Mouse (Mus musculus) megakaryocyte, adult 5-6 weeks (primary cell): ENCODE results near the gene Rnase11. TPM values are rescaled to one million over a fixed set of nuclear protein-coding genes. Genes with fewer than 3 reads are reported as not detected.

Experiments used
- ATAC-seq: 2 replicates; pipeline ENCODE4 v1.8.0; 2016; ENCODE audit warnings: mild to moderate bottlenecking, inconsistent platforms; ENCODE audit not compliant: poor library complexity, severe bottlenecking
- total RNA-seq, 2 experiments: library from RNA; stranded (forward) in 1 of 2; stranded (reverse) in 1 of 2; fragments of 153-499, 151-499 nt in 1 of 2; fragments of 221-1000, 200-1000 nt in 1 of 2; gene quantifications; 2 replicates each; pipeline versions ENCODE4 v1.2.3 to v1.2.4; 2015 to 2017

Gene Rnase11
- total RNA-seq (2015) (not detected in 2 replicates), total RNA-seq (2017) (not detected in 2 replicates)

GRCm38 (mm10) chr14:51050063-51050462 is at the start of gene Rnase11:
Rnase11 (minus strand) TSS chr14:51050163.
- ATAC-seq: no peak

DNA sequence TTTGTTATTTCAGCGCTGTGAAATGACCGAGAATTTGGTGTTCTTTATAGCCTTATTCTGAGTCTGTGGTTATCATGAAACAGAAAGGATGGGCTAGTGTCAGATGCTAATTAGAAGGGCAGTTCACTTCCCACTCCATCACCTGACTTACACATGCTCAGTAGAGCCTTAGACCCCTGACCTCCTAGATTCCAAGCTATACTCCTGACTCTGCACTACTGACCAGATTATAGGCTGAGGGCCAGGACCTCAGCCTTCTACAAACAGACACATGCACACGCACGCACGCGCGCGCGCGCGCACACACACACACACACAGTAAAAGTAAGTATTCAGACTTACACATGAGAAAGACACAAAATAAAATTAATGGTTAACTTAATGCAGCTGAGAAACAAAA is 49.0 kb upstream of the Rnase11 start:
- no peak for ATAC-seq

DNA sequence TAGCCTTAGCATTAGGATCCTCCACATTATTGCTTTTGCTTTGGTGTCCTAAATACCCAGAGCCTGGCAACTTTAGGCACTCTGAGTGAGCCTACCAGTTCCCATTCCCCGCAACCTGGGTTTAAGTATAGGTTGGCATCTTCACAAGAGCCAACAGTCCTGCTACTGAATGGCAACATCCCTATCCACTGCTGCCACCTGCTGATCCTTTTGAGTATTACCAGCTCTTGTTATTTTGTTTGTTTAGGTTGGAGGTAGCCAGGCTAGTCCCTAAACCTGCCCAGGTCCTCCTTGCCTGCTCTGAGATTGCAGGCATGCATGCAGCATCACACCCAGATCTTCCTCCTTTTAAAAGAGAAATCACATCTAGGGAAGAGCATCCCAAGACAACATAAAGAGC is 48.3 kb upstream of the Rnase11 start:
- peak; percentile 65 for ATAC-seq

- ATAC-seq: peak; percentile 41
Measured at GRCm38 (mm10) chr14:51095736-51096524, 46.0 kb upstream of the Rnase11 start.

DNA sequence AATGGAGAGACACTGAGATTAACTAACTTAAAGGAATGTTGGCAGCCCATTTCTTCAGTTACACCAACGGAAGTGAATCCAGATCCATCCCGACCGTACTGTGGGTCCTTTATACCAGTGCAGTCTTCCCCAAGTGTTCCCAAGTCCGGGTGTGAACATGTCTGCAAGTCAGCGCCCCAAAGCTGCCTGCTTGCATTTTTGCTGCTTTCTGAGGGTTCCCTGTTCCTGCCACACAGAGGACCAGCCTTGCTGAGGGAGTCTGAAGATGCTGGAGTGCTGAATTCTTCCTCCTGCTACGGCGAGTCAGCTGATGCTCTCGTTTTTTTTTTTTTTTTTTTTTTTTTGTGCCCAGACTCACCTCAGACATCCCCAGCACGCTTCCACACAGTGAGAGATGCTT is 45.0 kb upstream of the Rnase11 start:
- no peak for ATAC-seq

- no peak for ATAC-seq
Measured at GRCm38 (mm10) chr14:51094096-51094875, 44.3 kb upstream of the Rnase11 start.

GRCm38 (mm10) chr14:51093496-51093895 is 43.5 kb upstream of the Rnase11 start:
- ATAC-seq: no peak; the same call in 1 of the 2 replicates

DNA sequence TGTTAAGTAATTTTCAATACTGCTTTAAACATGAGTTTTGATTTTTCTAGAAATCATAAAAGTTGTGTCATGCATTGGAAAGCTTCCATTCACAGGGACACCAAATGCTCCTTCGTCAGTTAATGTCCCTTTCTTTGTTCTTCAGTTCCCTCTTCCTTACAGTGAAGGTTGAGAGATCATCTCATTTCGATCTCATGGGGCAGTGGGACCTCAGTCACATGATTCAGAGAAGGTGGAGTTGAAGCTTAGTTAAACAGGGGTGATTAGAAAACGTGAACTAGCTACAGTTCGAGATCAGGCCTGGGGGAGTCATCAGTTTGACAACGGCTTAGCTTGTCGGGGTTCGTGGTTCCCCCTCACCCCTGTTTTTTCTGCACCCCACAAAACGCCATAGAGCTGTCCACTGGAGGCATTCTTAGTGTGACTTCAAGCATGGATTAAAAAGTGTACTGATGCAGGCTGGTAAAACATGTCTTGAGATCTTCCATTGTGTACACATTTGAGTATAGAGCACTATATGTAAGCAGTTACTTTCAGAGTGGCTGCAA is 42.2 kb upstream of the Rnase11 start:
- ATAC-seq: no peak

- ATAC-seq: 0 out of 2 replicates have a peak, but pooled peaks have one; percentile 5
Measured at GRCm38 (mm10) chr14:51090921-51091900, 41.2 kb upstream of the Rnase11 start, which contains the start of the genes Rnase4 and Ang. Rnase4 (plus strand) TSS chr14:51091077. Ang (plus strand) TSS chr14:51091150.

DNA sequence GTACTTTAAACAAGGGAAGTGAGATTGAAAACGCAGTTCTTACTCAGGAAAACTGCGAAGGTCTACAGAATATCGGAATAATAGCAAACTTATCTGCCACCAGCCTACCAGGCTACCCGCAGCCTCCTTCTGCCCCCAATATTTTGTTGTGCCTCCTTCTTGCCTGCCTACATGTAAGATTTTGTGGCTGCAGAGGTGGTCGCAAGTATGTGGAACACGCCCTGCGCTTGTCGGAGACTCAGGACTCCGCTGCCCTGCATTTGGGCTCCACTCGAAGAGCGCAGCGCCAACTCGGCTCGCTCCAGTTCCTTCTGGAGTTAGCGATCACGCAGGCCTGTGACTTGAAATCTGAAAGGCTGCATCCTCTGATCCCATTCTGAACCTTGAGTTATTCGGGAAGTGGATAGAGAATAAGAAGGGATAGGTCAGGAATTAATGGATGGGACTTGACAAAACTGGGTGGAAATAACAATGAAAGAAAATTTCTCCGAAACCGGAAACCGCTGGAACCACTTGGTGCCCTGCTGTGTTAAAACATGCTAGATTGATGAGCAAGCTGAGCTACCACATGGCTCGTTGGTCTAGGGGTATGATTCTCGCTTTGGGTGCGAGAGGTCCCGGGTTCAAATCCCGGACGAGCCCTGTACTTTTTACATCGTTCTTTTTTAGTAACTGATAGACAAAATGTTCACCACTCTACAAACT is 40.3 kb upstream of the Rnase11 start:
- ATAC-seq: peak; percentile 17; the same call in 1 of the 2 replicates

DNA sequence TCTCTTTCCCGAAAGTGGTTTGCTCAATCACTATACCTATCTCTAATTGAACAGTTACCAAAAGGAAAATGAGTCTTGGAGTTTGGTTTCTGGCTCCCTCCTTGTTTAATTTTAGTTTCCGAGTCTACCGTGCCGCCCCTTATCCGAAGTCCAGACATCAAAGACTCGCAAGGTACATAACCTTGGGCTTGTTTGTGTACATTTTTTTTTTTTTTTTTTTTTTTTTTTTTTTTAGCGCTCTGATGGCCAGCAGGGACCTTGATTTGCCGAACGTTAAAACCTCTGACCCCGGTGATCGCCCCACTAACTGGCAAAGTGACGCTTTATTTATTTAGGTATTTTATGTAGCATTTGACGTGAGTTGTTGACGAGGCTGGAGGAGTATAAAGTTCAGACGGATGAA is 39.7 kb upstream of the Rnase11 start:
- ATAC-seq: no peak

- peak; percentile 75 for ATAC-seq
Measured at GRCm38 (mm10) chr14:51088970-51089673, 39.2 kb upstream of the Rnase11 start.

GRCm38 (mm10) chr14:51088166-51088969 is 38.4 kb upstream of the Rnase11 start:
- ATAC-seq: peak; percentile 23

- ATAC-seq: no peak
Measured at GRCm38 (mm10) chr14:51087762-51088161, 37.8 kb upstream of the Rnase11 start.

DNA sequence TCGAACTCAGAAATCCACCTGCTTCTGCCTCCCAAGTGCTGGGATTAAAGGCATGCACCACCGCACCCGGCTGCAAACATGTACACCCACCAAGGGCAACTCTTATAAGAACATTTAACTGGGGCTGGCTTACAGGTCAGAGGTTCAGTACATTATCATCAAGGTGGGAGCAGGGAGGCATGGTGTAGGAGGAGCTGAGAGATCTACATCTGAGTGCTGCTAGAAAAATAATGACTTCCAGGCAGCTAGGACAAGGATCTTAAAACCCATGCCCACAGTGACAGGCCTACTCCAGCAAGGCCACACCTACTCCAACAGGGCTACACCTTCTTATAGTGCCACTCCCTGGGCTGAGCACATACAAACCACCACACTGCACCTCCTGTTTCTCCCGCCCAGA is 35.9 kb upstream of the Rnase11 start:
- ATAC-seq: no peak

DNA sequence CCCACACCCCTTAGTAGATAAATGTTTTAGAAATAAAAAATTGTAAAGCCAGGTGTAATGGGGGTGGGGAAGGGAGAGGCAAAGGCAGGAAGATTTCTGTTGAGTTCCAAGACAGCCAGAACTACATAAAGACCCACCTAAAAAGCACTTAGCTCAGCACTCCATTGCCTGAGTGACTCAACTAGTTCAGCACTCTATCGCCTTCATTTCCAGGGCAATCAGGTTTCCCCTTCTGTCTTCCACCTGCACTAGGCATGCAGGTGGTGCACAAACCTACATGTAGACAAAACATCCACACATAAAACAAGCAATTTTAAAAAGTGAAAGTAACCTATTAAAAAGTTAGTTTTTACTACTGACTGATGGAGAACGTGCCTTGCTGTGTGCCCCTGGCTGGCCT is 35.1 kb upstream of the Rnase11 start:
- no peak for ATAC-seq

- ATAC-seq: peak; percentile 49
Measured at GRCm38 (mm10) chr14:51083805-51084204, 33.8 kb upstream of the Rnase11 start.
